Mouse (Mus musculus) hindbrain, embryonic 14.5 days (tissue): ENCODE results near the gene Tmem128. TPM values are rescaled to one million over a fixed set of nuclear protein-coding genes. Genes with fewer than 3 reads are reported as not detected.
A peak's percentile ranks its signal among the peaks of the same experiment; 100 is the strongest.

Experiments
- ATAC-seq: fragments of 200-750 bp; cut with Nextera tagmentation; 2 replicates; pipeline ENCODE4 v1.8.0; 2017; ENCODE audit warnings: moderate number of reproducible peaks, mild to moderate bottlenecking, moderate TSS enrichment, moderate library complexity; ENCODE audit not compliant: low FRiP score
- DNase-seq: peaks from one replicate; pipeline ENCODE4 v3.0.0-alpha.2; 2015; ENCODE audit warnings: low spot score
- H3K27ac ChIP-seq: fragments of 300-500 bp; sonication (generic); 2 replicates; pipeline ENCODE4 v1.5.1; 2014; ENCODE audit warnings: mild to moderate bottlenecking, moderate library complexity
- H3K27me3 ChIP-seq: fragments of 300-500 bp; sonication (generic); 2 replicates; pipeline ENCODE4 v1.6.1; 2014; ENCODE audit warnings: mild to moderate bottlenecking, low read length, mixed read lengths; ENCODE audit not compliant: control insufficient read depth, insufficient read depth
- H3K36me3 ChIP-seq: fragments of 300-500 bp; sonication (generic); replicated peaks from 2 replicates; pipeline ENCODE4 v1.6.1; 2014; ENCODE audit not compliant: control insufficient read depth, insufficient read depth
- H3K4me1 ChIP-seq: fragments of 300-500 bp; sonication (generic); replicated peaks from 2 replicates; pipeline ENCODE4 v1.6.1; 2014; ENCODE audit warnings: antibody characterized with exemption, low read length, mixed read lengths; ENCODE audit not compliant: control insufficient read depth, insufficient read depth
- H3K4me2 ChIP-seq: fragments of 300-500 bp; sonication (generic); replicated peaks from 2 replicates; pipeline ENCODE4 v1.6.1; 2014; ENCODE audit warnings: mild to moderate bottlenecking, moderate library complexity
- H3K4me3 ChIP-seq: fragments of 300-500 bp; sonication (generic); replicated peaks from 2 replicates; pipeline ENCODE4 v1.5.1; 2014; ENCODE audit warnings: mild to moderate bottlenecking, low read length
- H3K9ac ChIP-seq: fragments of 300-500 bp; sonication (generic); 2 replicates; pipeline ENCODE4 v1.6.1; 2014
- H3K9me3 ChIP-seq: fragments of 300-500 bp; sonication (generic); 2 replicates; pipeline ENCODE4 v1.6.1; 2016; ENCODE audit warnings: low read length; ENCODE audit not compliant: control insufficient read depth
- WGBS: fragments of 180-500 bp; shearing (Covaris S2); extraction: QIAGEN DNeasy Blood & Tissue Kit; methylation state at CpG from one replicate; pipeline ENCODE4 v1.1.7; 2014; 5-methylcytosine and 5-hydroxymethylcytosine counted together
- polyA plus RNA-seq: library from polyadenylated mRNA; unstranded; fragments of >200 nt; fragmentation: Nextera tagmentation; extraction: Ambion mirVana; gene quantifications from 2 replicates; pipeline ENCODE4 v1.2.1, GENCODE M21; 2014

Tmem128 gene
- polyA plus RNA-seq, 1 experiment from 2014 or later = 102 TPM

GRCm38 (mm10) chr5:38275771-38276170, 15.8 kb downstream of the Tmem128 start, which contains the start of gene Otop1:
Gene Otop1, plus strand, starts transcription at chr5:38275972.
- DNase-seq = no peak
- peak within 1 kb of the TSS; percentile 48 for H3K4me2 ChIP-seq
- H3K4me3 ChIP-seq = peak within 1 kb of the TSS; percentile 9
- ATAC-seq = no peak
- H3K9me3 ChIP-seq = no peaks in the 10 kb centered on the region
- peaks cover 66% of the 10 kb centered on the region for H3K27me3 ChIP-seq
- H3K36me3 ChIP-seq = peaks cover 10% of the 10 kb centered on the region
- H3K9ac ChIP-seq = no peak within 1 kb of the TSS
- H3K4me1 ChIP-seq = no peaks in the 10 kb centered on the region; the same call in 1 of the 2 replicates
- H3K27ac ChIP-seq = no peak within 1 kb of the TSS
- 6% methylated on average over 4 of the region's 4 CpGs for WGBS

GRCm38 (mm10) chr5:38276451-38276850, 16.5 kb downstream of the Tmem128 start:
- WGBS = 2% methylated on average over 19 of the region's 19 CpGs
- ATAC-seq (no peak), DNase-seq (no peak)
- Histone ChIP-seq H3K4me2 (peak overlapping the region; percentile 48), H3K4me1 (no peaks in the 10 kb centered on the region; the same call in 1 of the 2 replicates), H3K9me3 (no peaks in the 10 kb centered on the region), H3K9ac (no peak overlapping the region), H3K36me3 (peaks cover 3% of the 10 kb centered on the region; the same call in 1 of the 2 replicates), H3K4me3 (peak overlapping the region; percentile 9), H3K27me3 (peaks cover 71% of the 10 kb centered on the region), H3K27ac (no peak overlapping the region)

- Histone ChIP-seq H3K27ac (no peak overlapping the region), H3K9me3 (no peaks in the 10 kb centered on the region), H3K4me3 (peak overlapping the region; percentile 28), H3K9ac (peak overlapping the region; percentile 9), H3K4me2 (peak overlapping the region; percentile 48), H3K27me3 (peaks cover 71% of the 10 kb centered on the region), H3K36me3 (no peaks in the 10 kb centered on the region), H3K4me1 (no peaks in the 10 kb centered on the region; the same call in 1 of the 2 replicates)
- ATAC-seq (0 out of 2 replicates have a peak, but pooled peaks have one; percentile 49), DNase-seq (no peak)
- WGBS = under 1% methylated on average over 58 of the region's 65 CpGs
Observed at GRCm38 (mm10) chr5:38277098-38277866, 17.3 kb downstream of the Tmem128 start.

GRCm38 (mm10) chr5:38277936-38278600, 18.1 kb downstream of the Tmem128 start:
- no peaks in the 10 kb centered on the region; the same call in 1 of the 2 replicates for H3K4me1 ChIP-seq
- peak overlapping the region; percentile 9; the same call in 1 of the 2 replicates for H3K9ac ChIP-seq
- no peak overlapping the region for H3K27ac ChIP-seq
- ATAC-seq (no peak), DNase-seq (no peak)
- no peaks in the 10 kb centered on the region for H3K36me3 ChIP-seq
- H3K4me3 ChIP-seq = peak overlapping the region; percentile 28
- WGBS = 22% methylated on average over 12 of the region's 12 CpGs
- H3K4me2 ChIP-seq = peak overlapping the region; percentile 48
- peaks cover 71% of the 10 kb centered on the region for H3K27me3 ChIP-seq
- no peaks in the 10 kb centered on the region for H3K9me3 ChIP-seq

GRCm38 (mm10) chr5:38280075-38280474, 20.1 kb downstream of the Tmem128 start:
- no peak overlapping the region for H3K4me2 ChIP-seq
- DNase-seq = no peak
- no peak for ATAC-seq
- H3K4me1 ChIP-seq = no peaks in the 10 kb centered on the region; the same call in 1 of the 2 replicates
- no peaks in the 10 kb centered on the region for H3K36me3 ChIP-seq
- H3K9me3 ChIP-seq = no peaks in the 10 kb centered on the region
- WGBS = 47% methylated on average over 1 of the region's 1 CpGs
- H3K4me3 ChIP-seq = no peak overlapping the region
- no peak overlapping the region for H3K27ac ChIP-seq
- H3K9ac ChIP-seq = no peak overlapping the region
- peaks cover 56% of the 10 kb centered on the region for H3K27me3 ChIP-seq

- DNase-seq (no peak), ATAC-seq (no peak)
- Histone ChIP-seq H3K4me1 (no peaks in the 10 kb centered on the region), H3K27ac (no peak overlapping the region), H3K27me3 (peaks cover 6% of the 10 kb centered on the region; the same call in 1 of the 2 replicates), H3K9ac (no peak overlapping the region), H3K4me3 (no peak overlapping the region), H3K4me2 (no peak overlapping the region), H3K9me3 (no peaks in the 10 kb centered on the region), H3K36me3 (no peaks in the 10 kb centered on the region)
- 73% methylated on average over 9 of the region's 9 CpGs for WGBS
Observed at GRCm38 (mm10) chr5:38285724-38286123, 25.7 kb downstream of the Tmem128 start.

GRCm38 (mm10) chr5:38288476-38288875, 28.5 kb downstream of the Tmem128 start:
- WGBS = 89% methylated on average over 3 of the region's 3 CpGs
- Histone ChIP-seq H3K9me3 (no peaks in the 10 kb centered on the region), H3K4me2 (no peak overlapping the region), H3K4me3 (no peak overlapping the region), H3K9ac (no peak overlapping the region), H3K4me1 (no peaks in the 10 kb centered on the region), H3K27me3 (no peaks in the 10 kb centered on the region), H3K27ac (no peak overlapping the region), H3K36me3 (no peaks in the 10 kb centered on the region)
- no peak for ATAC-seq
- DNase-seq = no peak

GRCm38 (mm10) chr5:38301761-38302411, 41.9 kb downstream of the Tmem128 start:
- Histone ChIP-seq H3K4me3 (no peak overlapping the region), H3K9me3 (no peaks in the 10 kb centered on the region), H3K36me3 (no peaks in the 10 kb centered on the region), H3K4me1 (no peaks in the 10 kb centered on the region), H3K9ac (no peak overlapping the region), H3K27ac (no peak overlapping the region), H3K27me3 (no peaks in the 10 kb centered on the region), H3K4me2 (no peak overlapping the region)
- ATAC-seq (no peak), DNase-seq (no peak)
- 92% methylated on average over 12 of the region's 12 CpGs for WGBS

GRCm38 (mm10) chr5:38302651-38303050, 42.7 kb downstream of the Tmem128 start:
- Histone ChIP-seq H3K4me1 (no peaks in the 10 kb centered on the region), H3K27ac (no peak overlapping the region), H3K4me3 (no peak overlapping the region), H3K4me2 (no peak overlapping the region), H3K9me3 (no peaks in the 10 kb centered on the region), H3K36me3 (no peaks in the 10 kb centered on the region), H3K27me3 (no peaks in the 10 kb centered on the region), H3K9ac (no peak overlapping the region)
- WGBS = 17% methylated on average over 12 of the region's 12 CpGs
- DNase-seq (no peak), ATAC-seq (no peak)
